Mouse (Mus musculus): ENCODE data around the gene Lypd6. TPM values are rescaled to one million over a fixed set of nuclear protein-coding genes. Genes with fewer than 3 reads are reported as not detected.
A peak's percentile ranks its signal among the peaks of the same experiment; 100 is the strongest.

The Lypd6 gene
- total RNA-seq, 2 experiments from 2014 or later, result 18.2 to 21.2 TPM

- no peak for DNase-seq (ENCODE audit: low spot score in 2 of 2)
Observed at GRCm38 (mm10) chr2:50106879-50107278, 40.6 kb downstream of the Lypd6 start.

- DNase-seq (ENCODE audit: low spot score in 2 of 2), result peak in 1 of 2 experiments; percentile 20
Observed at GRCm38 (mm10) chr2:50110167-50110566, 43.9 kb downstream of the Lypd6 start.

GRCm38 (mm10) chr2:50111169-50111568, 44.9 kb downstream of the Lypd6 start:
- no peak for DNase-seq (ENCODE audit: low spot score in 2 of 2)

GRCm38 (mm10) chr2:50111609-50112008, 45.4 kb downstream of the Lypd6 start:
- no peak for DNase-seq (ENCODE audit: low spot score in 2 of 2)

- no peak for DNase-seq (ENCODE audit: low spot score in 2 of 2)
Observed at GRCm38 (mm10) chr2:50112427-50112826, 46.2 kb downstream of the Lypd6 start.

- no peak for DNase-seq (ENCODE audit: low spot score in 2 of 2)
Observed at GRCm38 (mm10) chr2:50119101-50119500, 52.9 kb downstream of the Lypd6 start.

- DNase-seq (ENCODE audit: low spot score in 2 of 2), result no peak
Observed at GRCm38 (mm10) chr2:50120839-50121238, 54.6 kb downstream of the Lypd6 start.

- no peak for DNase-seq (ENCODE audit: low spot score in 2 of 2)
Observed at GRCm38 (mm10) chr2:50123376-50123775, 57.1 kb downstream of the Lypd6 start.

- peak; percentile 54 to 74 for DNase-seq (ENCODE audit: low spot score in 2 of 2)
Observed at GRCm38 (mm10) chr2:50127513-50128175, 61.4 kb downstream of the Lypd6 start.

- peak in 1 of 2 experiments; percentile 28 for DNase-seq (ENCODE audit: low spot score in 2 of 2)
Observed at GRCm38 (mm10) chr2:50128322-50129277, 62.4 kb downstream of the Lypd6 start.

- DNase-seq (ENCODE audit: low spot score in 2 of 2), result no peak
Observed at GRCm38 (mm10) chr2:50130674-50131073, 64.4 kb downstream of the Lypd6 start.

GRCm38 (mm10) chr2:50143672-50144071, 77.4 kb downstream of the Lypd6 start:
- no peak for DNase-seq (ENCODE audit: low spot score in 2 of 2)

- DNase-seq (ENCODE audit: low spot score in 2 of 2), result peak in 1 of 2 experiments; percentile 15
Observed at GRCm38 (mm10) chr2:50147308-50147707, 81.1 kb downstream of the Lypd6 start.

- no peak for DNase-seq (ENCODE audit: low spot score in 2 of 2)
Observed at GRCm38 (mm10) chr2:50149257-50150202, 83.3 kb downstream of the Lypd6 start.

GRCm38 (mm10) chr2:50150203-50150590, 84.0 kb downstream of the Lypd6 start:
- DNase-seq (ENCODE audit: low spot score in 2 of 2), result no peak

- no peak for DNase-seq (ENCODE audit: low spot score in 2 of 2)
Observed at GRCm38 (mm10) chr2:50150816-50151215, 84.6 kb downstream of the Lypd6 start.

GRCm38 (mm10) chr2:50151401-50151800, 85.2 kb downstream of the Lypd6 start:
- DNase-seq (ENCODE audit: low spot score in 2 of 2), result no peak

- DNase-seq (ENCODE audit: low spot score in 2 of 2), result no peak
Observed at GRCm38 (mm10) chr2:50151879-50152278, 85.7 kb downstream of the Lypd6 start.

- DNase-seq (ENCODE audit: low spot score in 2 of 2), result no peak
Observed at GRCm38 (mm10) chr2:50156009-50156408, 89.8 kb downstream of the Lypd6 start.

- no peak for DNase-seq (ENCODE audit: low spot score in 2 of 2)
Observed at GRCm38 (mm10) chr2:50160069-50160468, 93.8 kb downstream of the Lypd6 start.

GRCm38 (mm10) chr2:50163608-50164007, 97.4 kb downstream of the Lypd6 start:
- DNase-seq (ENCODE audit: low spot score in 2 of 2), result no peak
